Mouse (Mus musculus): ENCODE results near the gene Tmem9b. TPM values are rescaled to one million over a fixed set of nuclear protein-coding genes. Genes with fewer than 3 reads are reported as not detected.

Gene Tmem9b
- total RNA-seq, 2 experiments from 2014 or later: 24.7 to 26.9 TPM

GRCm38 (mm10) chr7:109739822-109740370 is 12.8 kb downstream of the Tmem9b start:
- DNase-seq: no peak

DNA sequence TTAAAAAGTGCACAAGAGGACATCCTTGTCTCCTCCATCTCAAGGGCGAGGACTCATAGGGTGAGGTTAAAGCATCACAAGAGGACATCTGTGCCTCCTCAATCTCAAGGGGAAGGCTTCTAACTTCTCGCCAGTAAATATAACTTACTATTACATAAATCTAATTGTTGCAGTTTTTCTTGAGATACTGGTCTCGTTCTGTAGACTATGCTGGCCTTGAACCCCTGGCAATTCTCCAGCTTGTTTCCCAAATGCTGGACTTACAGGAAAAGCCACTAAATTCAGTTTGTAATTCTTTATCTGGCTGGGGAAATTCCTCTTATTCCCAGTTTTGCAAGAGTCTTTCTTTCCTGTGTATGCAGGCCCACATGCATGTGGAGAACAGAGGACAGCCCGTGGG is 17.9 kb downstream of the Tmem9b start:
- no peak for DNase-seq

- DNase-seq: no peak
Observed at GRCm38 (mm10) chr7:109731626-109732025, 21.0 kb downstream of the Tmem9b start, which contains the start of gene Ascl3. TSS of gene Ascl3 (minus strand) at chr7:109731726.

GRCm38 (mm10) chr7:109723697-109724096 is 29.0 kb downstream of the Tmem9b start, which contains the start of gene BC051019:
TSS of gene BC051019 (minus strand) at chr7:109723850.
- DNase-seq: no peak

GRCm38 (mm10) chr7:109723114-109723513 is 29.6 kb downstream of the Tmem9b start:
- DNase-seq: no peak

DNA sequence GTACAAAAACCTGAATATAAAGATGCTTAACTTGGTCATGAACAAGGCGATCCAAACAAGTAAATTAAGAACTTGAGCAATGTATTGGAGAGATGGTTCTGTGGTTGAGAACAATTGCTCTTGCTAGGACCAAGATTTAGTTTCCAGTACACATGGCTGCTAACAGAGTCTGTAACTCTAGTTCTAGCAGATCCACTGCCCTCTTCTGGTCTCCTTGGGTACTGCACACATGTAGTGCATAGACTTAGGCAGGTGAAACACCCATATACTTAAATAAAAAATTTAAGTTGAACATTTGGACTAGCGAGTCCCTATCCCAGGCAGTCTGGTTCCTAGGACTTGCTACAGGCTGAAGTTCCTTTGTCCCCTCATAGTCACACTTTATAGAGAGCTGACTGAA is 30.1 kb downstream of the Tmem9b start:
- DNase-seq: no peak

- DNase-seq: peak; percentile 34
Observed at GRCm38 (mm10) chr7:109719286-109719685, 33.4 kb downstream of the Tmem9b start.

- DNase-seq: no peak
Observed at GRCm38 (mm10) chr7:109713434-109713982, 39.2 kb downstream of the Tmem9b start.

DNA sequence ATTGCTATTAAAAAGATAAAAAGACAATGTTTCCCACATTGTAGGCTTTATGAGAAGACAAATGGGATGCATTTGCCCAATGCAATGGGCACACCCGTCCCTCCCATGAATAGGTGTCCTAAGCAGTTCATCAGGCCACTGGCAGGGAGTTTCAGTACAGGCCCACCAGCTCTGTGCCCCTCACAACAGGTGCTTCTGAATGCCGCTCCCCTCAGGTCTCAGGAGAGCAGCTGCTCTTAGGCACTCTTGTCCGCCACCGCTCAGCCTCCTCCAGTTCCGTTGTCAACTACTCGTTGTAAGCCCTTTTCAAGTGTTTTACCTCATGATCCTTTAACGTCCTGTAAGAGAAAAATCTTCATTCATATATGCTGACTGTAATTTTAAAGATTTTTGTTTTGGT is 40.5 kb downstream of the Tmem9b start:
- DNase-seq: no peak

DNA sequence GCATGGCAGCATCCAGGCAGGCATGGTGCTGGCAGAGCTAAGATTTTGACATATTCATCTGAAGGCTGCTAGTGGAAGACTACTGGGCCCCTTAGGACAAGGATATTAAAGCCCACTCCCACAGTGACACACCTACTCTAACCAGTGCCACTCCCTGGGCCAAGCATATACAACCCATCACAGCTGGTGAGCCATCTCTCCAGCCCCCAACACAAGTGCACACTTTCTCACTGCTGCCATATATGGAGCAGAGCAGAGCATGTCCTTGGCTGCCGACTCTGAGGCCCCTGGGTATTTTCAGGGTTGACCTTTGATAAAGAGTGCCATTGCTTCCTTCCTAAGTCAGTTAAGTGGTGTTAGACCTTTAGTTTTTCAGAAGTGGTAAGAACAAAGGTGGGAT is 42.6 kb downstream of the Tmem9b start:
- no peak for DNase-seq

- DNase-seq: peak; percentile 44
Observed at GRCm38 (mm10) chr7:109708961-109709382, 43.7 kb downstream of the Tmem9b start.

DNA sequence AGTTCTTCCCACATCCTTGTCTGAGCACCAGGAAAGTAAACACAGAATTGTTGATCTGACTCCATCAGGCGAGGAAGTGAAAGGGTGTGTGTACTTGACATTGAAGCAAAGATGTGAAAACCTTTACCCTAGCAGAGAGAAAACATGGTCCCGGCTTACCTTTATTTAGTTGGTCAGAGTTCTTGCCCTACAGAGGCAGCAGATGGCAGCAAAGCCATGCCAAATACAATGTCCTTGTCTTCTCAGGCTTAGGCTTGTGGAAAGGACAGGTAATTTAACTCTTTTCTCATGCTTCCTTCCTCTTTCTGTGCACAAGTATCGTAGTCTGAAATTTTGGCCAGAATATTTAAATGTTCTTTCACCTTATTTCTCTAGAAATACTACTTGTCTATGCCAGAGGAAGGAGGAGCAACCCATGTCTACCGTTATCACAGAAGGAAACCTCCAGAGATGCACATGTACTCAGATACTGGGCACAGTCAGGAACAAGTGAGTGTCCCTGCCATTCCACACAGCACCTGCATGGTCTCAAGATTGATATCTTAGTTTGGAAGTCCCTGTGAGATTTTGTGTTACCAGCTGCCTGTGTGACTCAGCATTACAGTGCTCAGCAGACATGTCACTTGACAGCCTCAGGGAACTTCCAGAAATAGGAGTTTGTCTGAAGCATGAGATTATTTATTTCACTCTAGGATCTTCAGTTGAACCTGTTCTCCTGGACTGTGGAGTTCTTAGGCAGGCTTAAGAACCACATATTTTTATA is 45.5 kb downstream of the Tmem9b start:
- no peak for DNase-seq

DNA sequence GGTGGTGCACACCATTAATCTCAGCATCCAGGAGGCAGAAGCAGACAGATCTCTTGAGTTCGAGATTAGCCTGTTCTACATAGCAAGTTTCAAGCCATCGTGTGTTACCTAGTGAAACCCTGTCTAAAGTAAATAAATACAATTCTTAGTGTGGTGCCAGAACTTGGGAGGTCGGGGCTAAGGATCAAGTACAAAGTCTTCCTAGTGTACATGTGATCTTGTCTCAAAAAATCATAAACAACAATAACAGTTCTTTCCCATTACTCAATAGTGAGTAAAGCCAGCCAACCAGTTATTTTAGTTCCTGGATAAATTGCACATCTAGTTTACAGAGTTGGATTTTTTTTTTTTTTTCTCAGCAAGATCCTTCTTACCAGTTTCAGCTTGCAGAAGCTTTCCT is 48.2 kb downstream of the Tmem9b start:
- DNase-seq: no peak

DNA sequence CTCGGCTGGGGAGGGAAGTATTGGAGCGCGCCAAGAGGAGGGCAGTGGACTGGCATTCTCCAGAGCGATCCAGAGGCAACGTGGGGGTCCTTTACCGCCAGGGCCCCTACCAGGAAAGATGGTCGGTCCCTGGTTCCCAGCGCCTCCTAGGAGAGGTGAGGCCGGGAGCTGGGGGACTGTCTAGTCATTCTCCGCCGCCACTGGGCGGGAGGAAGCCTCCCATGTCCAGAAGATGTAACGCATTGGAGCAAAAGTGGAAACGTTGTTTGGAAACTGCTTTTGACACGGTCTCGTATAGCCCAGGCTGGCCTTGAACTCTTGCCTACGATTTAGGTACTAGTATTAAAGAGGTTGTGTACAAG is 48.7 kb downstream of the Tmem9b start:
- no peak for DNase-seq

DNA sequence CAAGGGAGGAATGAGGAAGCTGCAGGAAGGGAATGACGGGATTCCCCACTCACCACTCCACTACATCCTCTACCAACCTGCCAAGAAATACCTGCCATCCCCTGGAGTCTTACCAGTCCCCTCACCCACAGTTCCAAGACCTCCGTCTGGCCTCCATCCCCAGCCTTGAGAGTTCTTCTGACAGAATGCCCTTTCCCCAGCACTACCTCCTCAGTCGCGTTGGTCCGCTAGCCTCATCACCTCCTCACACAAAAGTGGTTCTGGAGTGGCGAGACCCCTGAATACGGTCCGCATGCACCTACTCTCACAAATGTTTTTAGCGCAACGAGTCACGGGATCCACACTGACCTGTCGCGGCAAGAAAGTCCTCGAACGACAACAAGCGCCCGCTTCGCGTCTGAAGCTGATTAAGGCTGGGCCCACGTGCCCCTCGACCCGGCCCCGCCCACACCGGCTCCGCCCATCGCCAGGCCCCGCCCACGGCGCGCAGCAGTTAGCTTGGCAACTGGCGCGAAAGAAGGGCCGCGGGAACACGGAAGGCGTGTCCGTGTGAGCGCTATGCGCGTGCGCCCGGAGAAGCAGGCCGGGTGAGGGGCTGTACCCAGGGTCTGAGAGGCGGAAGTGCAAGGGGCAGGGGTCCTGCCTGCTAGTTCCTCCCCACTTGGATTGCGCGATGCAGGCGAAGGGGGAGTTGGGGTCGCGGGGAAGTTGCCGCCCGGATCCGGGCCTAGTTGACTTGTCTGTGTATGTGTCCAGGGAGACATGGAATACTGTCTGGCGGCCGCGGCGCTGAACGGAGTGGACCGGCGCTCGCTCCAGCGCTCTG is 49.3 kb downstream of the Tmem9b start, which contains the start of the genes St5 and Akip1:
TSS of gene St5 (minus strand) at position 416 of the 826 bp plus-strand sequence.
TSS of gene Akip1 (plus strand) at position 501 of the 826 bp plus-strand sequence.
- DNase-seq: peak; percentile 98

- DNase-seq: no peak
Observed at GRCm38 (mm10) chr7:109702721-109703120, 50.0 kb downstream of the Tmem9b start.

GRCm38 (mm10) chr7:109700213-109700612 is 52.5 kb downstream of the Tmem9b start:
- no peak for DNase-seq

DNA sequence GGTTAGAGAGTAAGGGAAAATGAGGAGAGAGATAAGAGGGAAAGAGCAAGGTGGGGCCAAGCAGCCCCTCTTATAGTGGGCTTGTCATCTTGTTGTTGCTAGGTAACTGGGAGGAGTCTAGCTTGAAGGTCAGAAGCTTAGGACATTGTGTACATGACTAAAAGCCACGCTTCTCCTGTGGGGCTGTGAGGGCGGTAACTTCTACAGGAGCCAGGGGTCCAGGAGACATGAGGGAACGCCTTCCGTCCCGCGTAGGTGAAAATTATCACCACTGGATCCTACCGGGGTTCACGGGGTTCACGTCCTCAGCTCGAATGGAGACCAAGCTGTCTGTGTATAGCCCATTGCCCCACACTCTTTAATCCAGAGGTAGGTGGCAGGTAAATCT is 57.3 kb downstream of the Tmem9b start:
- DNase-seq: no peak

GRCm38 (mm10) chr7:109694576-109695338 is 57.9 kb downstream of the Tmem9b start:
- no peak for DNase-seq

GRCm38 (mm10) chr7:109690961-109691360 is 61.7 kb downstream of the Tmem9b start:
- no peak for DNase-seq

DNA sequence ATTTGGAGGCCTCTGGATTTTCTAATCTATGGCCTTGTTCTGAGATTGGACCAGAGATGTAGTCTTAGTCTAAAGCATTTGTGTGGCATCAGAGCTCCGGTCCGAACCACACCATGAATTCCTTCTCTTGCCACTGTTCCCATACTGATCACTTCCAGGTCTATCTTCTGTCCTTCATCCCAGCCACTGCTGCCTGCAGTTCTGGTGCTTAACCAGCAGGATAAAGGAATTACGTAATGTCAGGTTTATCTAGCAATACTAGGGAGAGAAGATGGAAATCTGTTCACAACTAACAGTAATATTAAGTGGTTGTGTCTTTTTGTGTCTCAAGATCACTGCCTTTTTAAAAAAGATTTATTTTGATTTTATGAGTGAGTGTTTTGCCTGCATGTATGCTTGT is 62.6 kb downstream of the Tmem9b start:
- DNase-seq: no peak
